Mouse (Mus musculus): ENCODE results near the gene Bhmt2. TPM values are rescaled to one million over a fixed set of nuclear protein-coding genes. Genes with fewer than 3 reads are reported as not detected.

The Bhmt2 gene
- polyA plus RNA-seq, 1 experiment from 2014 or later: 0.06 TPM

DNA sequence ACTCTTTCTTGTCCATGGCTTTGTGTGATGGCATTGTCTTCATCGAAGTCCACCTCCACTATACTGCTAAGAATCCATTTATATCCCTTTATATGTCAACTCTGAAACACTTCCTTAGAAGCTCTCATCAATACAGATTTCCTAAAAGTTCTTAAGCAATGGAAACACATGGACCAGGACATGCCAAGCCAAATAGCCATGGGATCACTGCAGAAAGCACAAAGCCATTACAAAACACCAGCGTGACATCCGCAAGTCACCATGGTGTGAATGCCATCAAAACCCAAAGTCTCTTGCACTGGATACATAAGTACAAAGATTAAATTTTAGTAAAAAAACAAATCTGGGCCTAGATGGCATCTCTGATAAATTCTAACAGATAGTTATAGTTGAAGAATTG, 15.5 kb upstream of the Bhmt2 start:
- WGBS: 90% methylated on average over 3 of the region's 3 CpGs
- Histone ChIP-seq H3K27me3 (replicated peaks) (no peaks in the 10 kb centered on the region), H3K4me3 (no peak overlapping the region), H3K36me3 (replicated peaks) (no peaks in the 10 kb centered on the region), H3K4me1 (no peaks in the 10 kb centered on the region), H3K4me2 (no peak overlapping the region), H3K9ac (no peak overlapping the region), H3K27ac (no peak overlapping the region), H3K9me3 (no peaks in the 10 kb centered on the region)
- no peak for ATAC-seq (replicated peaks)

DNA sequence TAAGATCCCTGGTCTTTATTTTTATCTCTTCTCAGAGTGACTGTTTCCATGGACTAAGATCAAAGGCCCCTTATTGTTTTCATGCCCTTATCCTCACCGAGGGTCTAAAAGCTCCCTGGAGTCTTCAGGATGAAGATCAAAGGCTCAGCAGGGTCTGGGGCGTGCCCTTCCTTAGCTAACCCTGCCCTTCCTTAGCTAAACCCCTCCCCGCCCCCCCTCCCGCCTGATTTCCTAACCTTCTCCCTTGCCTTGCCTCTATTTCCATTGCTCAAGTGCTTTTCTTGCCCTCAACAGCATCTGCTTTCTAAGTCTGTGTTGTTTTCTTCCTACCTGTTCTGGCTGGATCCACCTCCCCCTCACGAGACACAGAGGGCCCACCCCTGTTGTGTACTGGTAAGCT, 13.2 kb upstream of the Bhmt2 start:
- H3K27ac ChIP-seq: no peak overlapping the region
- ATAC-seq (replicated peaks): no peak; the same call in 1 of the 2 replicates
- no peak overlapping the region for H3K9ac ChIP-seq
- H3K4me2 ChIP-seq: no peak overlapping the region
- no peaks in the 10 kb centered on the region for H3K9me3 ChIP-seq
- no peaks in the 10 kb centered on the region for H3K36me3 ChIP-seq (replicated peaks)
- no peaks in the 10 kb centered on the region for H3K4me1 ChIP-seq
- no peak overlapping the region for H3K4me3 ChIP-seq
- no peaks in the 10 kb centered on the region for H3K27me3 ChIP-seq (replicated peaks)
- 5% methylated on average over 5 of the region's 5 CpGs for WGBS

GRCm38 (mm10) chr13:93685226-93685625, 11.1 kb upstream of the Bhmt2 start:
- no peak overlapping the region for H3K27ac ChIP-seq
- no peaks in the 10 kb centered on the region for H3K36me3 ChIP-seq (replicated peaks)
- no peak overlapping the region for H3K4me3 ChIP-seq
- H3K9ac ChIP-seq: no peak overlapping the region
- 58% methylated on average over 4 of the region's 4 CpGs for WGBS
- no peak for ATAC-seq (replicated peaks)
- no peak overlapping the region for H3K4me2 ChIP-seq
- H3K9me3 ChIP-seq: no peaks in the 10 kb centered on the region
- H3K4me1 ChIP-seq: no peaks in the 10 kb centered on the region
- no peaks in the 10 kb centered on the region for H3K27me3 ChIP-seq (replicated peaks)

- Histone ChIP-seq H3K9me3 (no peaks in the 10 kb centered on the region), H3K4me1 (no peaks in the 10 kb centered on the region), H3K9ac (no peak overlapping the region), H3K4me3 (no peak overlapping the region), H3K27ac (no peak overlapping the region), H3K4me2 (no peak overlapping the region), H3K36me3 (replicated peaks) (no peaks in the 10 kb centered on the region), H3K27me3 (replicated peaks) (no peaks in the 10 kb centered on the region)
- ATAC-seq (replicated peaks): no peak
Measured at GRCm38 (mm10) chr13:93683336-93683735, 9.2 kb upstream of the Bhmt2 start.

GRCm38 (mm10) chr13:93676864-93677263, 2.8 kb upstream of the Bhmt2 start:
- 83% methylated on average over 9 of the region's 9 CpGs for WGBS
- H3K9ac ChIP-seq: no peak overlapping the region
- no peak overlapping the region for H3K27ac ChIP-seq
- H3K27me3 ChIP-seq (replicated peaks): peaks cover 4% of the 10 kb centered on the region; the same call in 1 of the 2 replicates
- H3K4me2 ChIP-seq: no peak overlapping the region
- H3K4me3 ChIP-seq: no peak overlapping the region
- no peaks in the 10 kb centered on the region for H3K4me1 ChIP-seq
- no peaks in the 10 kb centered on the region for H3K9me3 ChIP-seq
- H3K36me3 ChIP-seq (replicated peaks): no peaks in the 10 kb centered on the region
- no peak for ATAC-seq (replicated peaks)

DNA sequence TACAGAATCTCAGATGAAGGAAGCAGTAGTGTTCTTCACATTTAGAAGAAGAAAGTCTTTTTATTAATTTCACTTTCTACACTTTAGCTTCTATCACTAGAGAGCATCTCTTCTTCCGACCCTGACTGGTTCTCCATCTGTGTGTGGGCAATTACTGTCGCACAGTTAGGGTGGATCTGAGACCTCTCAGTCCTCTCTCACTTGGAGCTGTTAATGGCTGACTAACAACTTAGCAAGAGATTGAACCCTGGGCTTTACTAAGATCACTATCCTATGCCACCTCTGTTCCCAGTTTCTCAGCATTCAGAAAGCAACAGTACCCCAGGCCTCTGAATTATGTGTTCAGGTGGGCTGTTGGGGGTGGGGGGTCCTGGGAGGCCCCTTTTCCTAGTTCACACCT, 806 bp downstream of the Bhmt2 start:
- ATAC-seq (replicated peaks): no peak
- no peak overlapping the region for H3K9ac ChIP-seq
- 79% methylated on average over 2 of the region's 2 CpGs for WGBS

GRCm38 (mm10) chr13:93672371-93672770, 1.7 kb downstream of the Bhmt2 start:
- 97% methylated on average over 4 of the region's 4 CpGs for WGBS
- Histone ChIP-seq H3K4me1 (no peaks in the 10 kb centered on the region), H3K9ac (no peak overlapping the region), H3K4me3 (no peak overlapping the region), H3K27me3 (replicated peaks) (peaks cover 4% of the 10 kb centered on the region; the same call in 1 of the 2 replicates), H3K36me3 (replicated peaks) (no peaks in the 10 kb centered on the region), H3K9me3 (no peaks in the 10 kb centered on the region), H3K4me2 (no peak overlapping the region), H3K27ac (no peak overlapping the region)
- no peak for ATAC-seq (replicated peaks)

More for the DNA sequence above, 806 bp downstream of the Bhmt2 start:
- Histone ChIP-seq H3K9me3 (no peaks in the 10 kb centered on the region), H3K4me1 (no peaks in the 10 kb centered on the region), H3K4me3 (no peak overlapping the region), H3K4me2 (no peak overlapping the region), H3K27ac (no peak overlapping the region), H3K36me3 (replicated peaks) (no peaks in the 10 kb centered on the region), H3K27me3 (replicated peaks) (peaks cover 4% of the 10 kb centered on the region; the same call in 1 of the 2 replicates)

DNA sequence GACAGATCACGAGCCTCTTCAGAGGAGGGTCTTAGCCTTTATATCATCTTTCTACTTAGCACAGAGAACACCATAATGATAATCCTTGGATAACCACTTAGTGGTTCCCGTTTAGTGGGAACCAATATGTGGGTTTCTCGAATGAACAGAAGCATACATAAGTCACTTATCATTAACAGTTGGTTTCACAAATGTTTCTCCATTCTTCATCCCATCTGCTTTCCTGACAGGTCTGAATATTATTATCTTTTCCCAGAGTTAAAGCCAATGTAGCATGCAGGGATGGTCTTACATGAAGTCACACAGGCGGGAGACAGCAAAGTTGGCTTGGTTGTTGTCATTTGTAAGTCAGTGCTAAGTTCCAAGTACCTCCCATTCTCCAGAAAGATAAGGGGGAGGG, 6.5 kb downstream of the Bhmt2 start:
- Histone ChIP-seq H3K4me3 (no peak overlapping the region), H3K4me2 (no peak overlapping the region), H3K27me3 (replicated peaks) (no peaks in the 10 kb centered on the region), H3K9me3 (no peaks in the 10 kb centered on the region), H3K36me3 (replicated peaks) (no peaks in the 10 kb centered on the region), H3K4me1 (no peaks in the 10 kb centered on the region), H3K9ac (no peak overlapping the region), H3K27ac (no peak overlapping the region)
- ATAC-seq (replicated peaks): no peak
- 87% methylated on average over 4 of the region's 4 CpGs for WGBS

- Histone ChIP-seq H3K27ac (no peak overlapping the region), H3K27me3 (replicated peaks) (no peaks in the 10 kb centered on the region), H3K9ac (no peak overlapping the region), H3K4me3 (no peak overlapping the region), H3K4me1 (no peaks in the 10 kb centered on the region), H3K36me3 (replicated peaks) (no peaks in the 10 kb centered on the region), H3K4me2 (no peak overlapping the region), H3K9me3 (no peaks in the 10 kb centered on the region)
- ATAC-seq (replicated peaks): no peak
- 70% methylated on average over 5 of the region's 5 CpGs for WGBS
Measured at GRCm38 (mm10) chr13:93657941-93658340, 16.2 kb downstream of the Bhmt2 start.

DNA sequence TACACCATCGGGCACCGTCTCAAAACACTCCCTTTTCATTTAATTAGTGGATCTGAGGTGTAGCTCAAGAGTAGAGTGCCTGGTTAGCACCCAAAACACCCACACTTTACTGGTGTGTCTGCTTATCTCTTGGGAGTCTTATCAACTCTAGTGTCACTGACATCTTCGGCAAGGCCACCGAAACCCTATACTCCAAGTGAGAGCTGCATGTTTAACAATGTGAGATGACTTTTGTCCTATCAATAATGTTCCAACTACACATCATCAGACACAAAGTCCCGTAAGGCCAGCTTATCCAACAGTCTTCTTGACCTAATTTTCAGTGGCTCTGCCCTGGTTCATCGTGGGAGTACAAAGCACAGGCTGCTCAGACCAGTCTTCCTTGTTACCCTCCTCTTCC, 20.7 kb downstream of the Bhmt2 start:
- Histone ChIP-seq H3K27ac (no peak overlapping the region), H3K4me1 (no peaks in the 10 kb centered on the region), H3K9ac (no peak overlapping the region), H3K4me2 (no peak overlapping the region), H3K9me3 (no peaks in the 10 kb centered on the region), H3K4me3 (no peak overlapping the region), H3K27me3 (replicated peaks) (no peaks in the 10 kb centered on the region), H3K36me3 (replicated peaks) (no peaks in the 10 kb centered on the region)
- 92% methylated on average over 6 of the region's 6 CpGs for WGBS
- no peak for ATAC-seq (replicated peaks)

- no peaks in the 10 kb centered on the region for H3K36me3 ChIP-seq (replicated peaks)
- no peak overlapping the region for H3K9ac ChIP-seq
- no peak overlapping the region for H3K4me2 ChIP-seq
- H3K27ac ChIP-seq: no peak overlapping the region
- no peaks in the 10 kb centered on the region for H3K27me3 ChIP-seq (replicated peaks)
- H3K4me3 ChIP-seq: no peak overlapping the region
- no peaks in the 10 kb centered on the region for H3K4me1 ChIP-seq
- WGBS: 89% methylated on average over 7 of the region's 7 CpGs
- H3K9me3 ChIP-seq: no peaks in the 10 kb centered on the region
- ATAC-seq (replicated peaks): no peak
Measured at GRCm38 (mm10) chr13:93648387-93649130, 25.5 kb downstream of the Bhmt2 start.

GRCm38 (mm10) chr13:93639636-93640035, 34.5 kb downstream of the Bhmt2 start:
- Histone ChIP-seq H3K27me3 (replicated peaks) (no peaks in the 10 kb centered on the region), H3K27ac (no peak overlapping the region), H3K4me2 (no peak overlapping the region), H3K9me3 (no peaks in the 10 kb centered on the region), H3K9ac (no peak overlapping the region), H3K4me1 (no peaks in the 10 kb centered on the region), H3K4me3 (no peak overlapping the region), H3K36me3 (replicated peaks) (no peaks in the 10 kb centered on the region)
- ATAC-seq (replicated peaks): no peak
- 65% methylated on average over 4 of the region's 4 CpGs for WGBS

Measured in midbrain, embryonic 15.5 days (tissue).